Mouse (Mus musculus) myocyte (in vitro differentiated cells): ENCODE data around the gene Mad1l1. TPM values are rescaled to one million over a fixed set of nuclear protein-coding genes. Genes with fewer than 3 reads are reported as not detected.

ENCODE experiments used
- H3K27me3 ChIP-seq: one replicate; pipeline ENCODE4 v1.6.1; 2011; ENCODE audit not compliant: control insufficient read depth, insufficient read depth, insufficient read length
- H3K36me3 ChIP-seq: one replicate; pipeline ENCODE4 v1.6.1; 2011; ENCODE audit not compliant: control insufficient read depth, insufficient read depth
- H3K4me2 ChIP-seq: one replicate; pipeline ENCODE4 v1.6.1; 2011; ENCODE audit warnings: low read depth, control low read depth
- H3K4me3 ChIP-seq: one replicate; pipeline ENCODE4 v1.5.1; 2011; ENCODE audit warnings: mild to moderate bottlenecking, control low read depth, moderate library complexity
- H3K79me2 ChIP-seq: one replicate; pipeline ENCODE4 v1.6.1; 2011; ENCODE audit not compliant: control insufficient read depth, insufficient read depth
- H3ac ChIP-seq: one replicate; pipeline ENCODE4 v1.6.1; 2011; ENCODE audit not compliant: control insufficient read depth, insufficient read length
- CEBPB ChIP-seq: IDR thresholded peaks from 2 replicates; pipeline ENCODE4 v1.6.1; 2011; ENCODE audit warnings: mild to moderate bottlenecking, moderate library complexity; ENCODE audit not compliant: poor library complexity, insufficient read depth, severe bottlenecking
- E2F4 ChIP-seq: IDR thresholded peaks from one replicate; pipeline ENCODE4 v1.6.1; 2011; ENCODE audit warnings: mild to moderate bottlenecking, control low read depth, moderate library complexity; ENCODE audit not compliant: insufficient read depth
- MAX ChIP-seq: IDR thresholded peaks from one replicate; pipeline ENCODE4 v1.6.1; 2011; ENCODE audit warnings: low read depth, mild to moderate bottlenecking, control low read depth
- MYOD1 ChIP-seq, 3 experiments: IDR thresholded peaks; one replicate each; pipeline ENCODE4 v1.6.1; 2011; ENCODE audit warnings: control low read depth in 2 of 3, low read depth in 2 of 3, mild to moderate bottlenecking in 2 of 3, moderate library complexity in 1 of 3; ENCODE audit not compliant: insufficient read length in 2 of 3, control insufficient read depth in 1 of 3
- MYOG ChIP-seq, 3 experiments: IDR thresholded peaks; one replicate each; pipeline ENCODE4 v1.6.1; 2011; ENCODE audit warnings: control low read depth in 2 of 3, low read depth in 2 of 3, mild to moderate bottlenecking in 2 of 3; ENCODE audit not compliant: insufficient read length in 2 of 3, control insufficient read depth in 1 of 3, insufficient read depth in 1 of 3
- POLR2A ChIP-seq: IDR thresholded peaks from one replicate; pipeline ENCODE4 v1.6.1; 2011; ENCODE audit warnings: low read depth, mild to moderate bottlenecking, control low read depth, moderate library complexity; ENCODE audit not compliant: insufficient read length
- POLR2AphosphoS2 ChIP-seq: IDR thresholded peaks from one replicate; pipeline ENCODE4 v1.6.1; 2011; ENCODE audit warnings: low read depth, control low read depth; ENCODE audit not compliant: insufficient read length
- REST ChIP-seq: IDR thresholded peaks from one replicate; pipeline ENCODE4 v1.6.1; 2011; ENCODE audit warnings: mild to moderate bottlenecking, control low read depth, moderate library complexity; ENCODE audit not compliant: insufficient read depth, insufficient read length
- SRF ChIP-seq: IDR thresholded peaks from one replicate; pipeline ENCODE4 v1.6.1; 2011; ENCODE audit warnings: low read depth; ENCODE audit not compliant: control insufficient read depth, insufficient read length
- TCF12 ChIP-seq: IDR thresholded peaks from one replicate; pipeline ENCODE4 v1.6.1; 2011; ENCODE audit warnings: mild to moderate bottlenecking, control low read depth; ENCODE audit not compliant: poor library complexity, insufficient read depth, severe bottlenecking
- TCF3 ChIP-seq: IDR thresholded peaks from one replicate; pipeline ENCODE4 v1.6.1; 2011; ENCODE audit warnings: low read depth, control low read depth; ENCODE audit not compliant: insufficient read length
- USF1 ChIP-seq: IDR thresholded peaks from one replicate; pipeline ENCODE4 v1.6.1; 2011; ENCODE audit warnings: low read depth, mild to moderate bottlenecking, control low read depth, moderate library complexity
- polyA plus RNA-seq: library from polyadenylated mRNA; unstranded; fragments of >200 nt; fragmentation: generic; extraction: Trizol; gene quantifications from one replicate; pipeline ENCODE4 v1.2.1, GENCODE M21; 2012; ENCODE audit warnings: missing spikeins

The Mad1l1 gene
- polyA plus RNA-seq, 1 experiment: 35.6 TPM

- TF ChIP-seq TCF3: no peak
- no peak for TF ChIP-seq SRF
- peak in 2 of 3 experiments; percentile 72 to 93 for TF ChIP-seq MYOD1 (IDR thresholded peaks at IDR 0.05; ENCODE audit: control insufficient read depth in 1 of 3, insufficient read length in 2 of 3, low read depth in 2 of 3)
- TF ChIP-seq CEBPB: no peak
- no peak for TF ChIP-seq E2F4
- TF ChIP-seq TCF12: peak; percentile 8
- TF ChIP-seq MYOG (IDR thresholded peaks at IDR 0.05; ENCODE audit: control insufficient read depth in 1 of 3, insufficient read depth in 1 of 3, insufficient read length in 2 of 3, low read depth in 2 of 3): peak in 2 of 3 experiments; percentile 6 to 73
- no peak for TF ChIP-seq POLR2A
- H3K27me3 ChIP-seq: no peaks in the 10 kb centered on the region
- no peaks in the 10 kb centered on the region for H3K36me3 ChIP-seq
These were observed 279.2 kb downstream of the Mad1l1 start for GRCm38 (mm10) chr5:140042002-140042611.

DNA sequence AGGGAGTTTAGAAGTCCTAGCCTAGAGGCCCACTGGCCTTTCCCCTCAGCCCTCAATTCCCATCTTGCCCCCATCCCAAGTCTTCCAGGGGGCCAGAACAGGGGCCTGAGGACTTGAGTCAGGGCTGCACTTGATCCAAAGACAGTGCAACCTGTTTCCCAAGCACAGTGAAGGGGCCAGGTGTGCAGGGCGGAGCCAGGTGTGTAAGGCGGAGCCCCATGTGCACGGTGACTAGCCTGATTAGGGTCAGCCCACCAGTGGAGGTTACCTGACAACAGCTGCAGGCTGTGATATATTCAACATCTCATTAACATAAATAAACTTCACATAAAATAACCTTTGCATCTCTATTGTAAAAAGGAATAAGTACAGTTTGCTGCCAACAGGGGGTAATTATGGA is 280.3 kb downstream of the Mad1l1 start:
- no peak overlapping the region for H3K4me3 ChIP-seq
- TF ChIP-seq CEBPB (no peak), E2F4 (no peak), MAX (no peak), USF1 (no peak), POLR2AphosphoS2 (no peak), POLR2A (no peak), MYOG (IDR thresholded peaks at IDR 0.05; ENCODE audit: control insufficient read depth in 1 of 3, insufficient read depth in 1 of 3, insufficient read length in 2 of 3, low read depth in 2 of 3) (no peak), TCF12 (no peak), MYOD1 (IDR thresholded peaks at IDR 0.05; ENCODE audit: control insufficient read depth in 1 of 3, insufficient read length in 2 of 3, low read depth in 2 of 3) (no peak), SRF (no peak), TCF3 (no peak), REST (no peak)
- H3K4me2 ChIP-seq: no peak overlapping the region
- no peak overlapping the region for H3ac ChIP-seq
- H3K36me3 ChIP-seq: no peaks in the 10 kb centered on the region
- no peaks in the 10 kb centered on the region for H3K79me2 ChIP-seq
- no peaks in the 10 kb centered on the region for H3K27me3 ChIP-seq

More at GRCm38 (mm10) chr5:140042002-140042611, 279.2 kb downstream of the Mad1l1 start:
- Histone ChIP-seq H3K79me2 (no peaks in the 10 kb centered on the region), H3K4me2 (no peak overlapping the region), H3K4me3 (no peak overlapping the region), H3ac (no peak overlapping the region)

GRCm38 (mm10) chr5:140037587-140038233 is 283.6 kb downstream of the Mad1l1 start:
- Histone ChIP-seq H3K4me3 (no peak overlapping the region), H3K79me2 (no peaks in the 10 kb centered on the region), H3K4me2 (no peak overlapping the region), H3K27me3 (no peaks in the 10 kb centered on the region), H3ac (no peak overlapping the region), H3K36me3 (no peaks in the 10 kb centered on the region)
- TF ChIP-seq MAX: no peak
- TF ChIP-seq MYOG (IDR thresholded peaks at IDR 0.05; ENCODE audit: control insufficient read depth in 1 of 3, insufficient read depth in 1 of 3, insufficient read length in 2 of 3, low read depth in 2 of 3): no peak
- no peak for TF ChIP-seq POLR2AphosphoS2
- TF ChIP-seq POLR2A: no peak
- no peak for TF ChIP-seq USF1
- TF ChIP-seq TCF12: no peak
- no peak for TF ChIP-seq E2F4
- no peak for TF ChIP-seq CEBPB
- no peak for TF ChIP-seq TCF3
- no peak for TF ChIP-seq MYOD1 (IDR thresholded peaks at IDR 0.05; ENCODE audit: control insufficient read depth in 1 of 3, insufficient read length in 2 of 3, low read depth in 2 of 3)
- TF ChIP-seq SRF: no peak
- TF ChIP-seq REST: no peak

DNA sequence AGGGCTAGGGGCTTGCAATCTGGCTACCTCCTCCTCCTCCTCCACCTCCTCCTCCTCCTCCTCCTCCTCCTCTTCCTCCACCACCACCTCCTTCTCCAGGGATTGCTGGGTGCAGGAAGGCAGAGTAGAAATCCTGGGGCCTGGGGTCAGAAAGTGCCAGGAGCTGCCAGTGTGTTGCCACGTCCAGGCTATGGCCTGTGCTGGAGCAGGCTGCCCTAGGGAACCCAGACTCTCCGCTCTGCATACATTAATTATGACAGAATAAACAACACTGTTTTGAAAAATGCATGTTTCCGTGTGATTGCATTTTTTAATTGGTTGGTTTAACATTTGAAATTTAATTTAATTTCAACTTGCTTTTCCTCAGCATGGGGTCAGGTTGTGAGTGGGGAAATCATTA is 285.7 kb downstream of the Mad1l1 start:
- H3K27me3 ChIP-seq: no peaks in the 10 kb centered on the region
- H3K4me2 ChIP-seq: no peak overlapping the region
- no peaks in the 10 kb centered on the region for H3K79me2 ChIP-seq
- no peak overlapping the region for H3K4me3 ChIP-seq
- H3ac ChIP-seq: no peak overlapping the region
- H3K36me3 ChIP-seq: no peaks in the 10 kb centered on the region
- TF ChIP-seq MYOG (IDR thresholded peaks at IDR 0.05; ENCODE audit: control insufficient read depth in 1 of 3, insufficient read depth in 1 of 3, insufficient read length in 2 of 3, low read depth in 2 of 3) (no peak), POLR2A (no peak), MYOD1 (IDR thresholded peaks at IDR 0.05; ENCODE audit: control insufficient read depth in 1 of 3, insufficient read length in 2 of 3, low read depth in 2 of 3) (no peak), POLR2AphosphoS2 (no peak), TCF12 (no peak), MAX (no peak), USF1 (no peak), REST (no peak), CEBPB (no peak), TCF3 (no peak), E2F4 (no peak), SRF (no peak)
